In genomic region chr7:48996829-48997228, GRCm38 (mm10) we compare ENCODE assay signal across 21 mouse cellular contexts.
DNase-seq lines count a peak whose midpoint lies in the region; ATAC-seq lines count a peak whose summit lies in the region.
"Had no signal": no experiment of that assay in that cellular context is flagged by ENCODE, and none has a peak within 500 bp of the region (broad histone marks: within the 10 kb centered on the region; RNA-seq: fewer than 3 reads in every experiment).

No protein-coding gene starts in this region.

- no peaks in the 10 kb centered on the region for H3K9me3 ChIP-seq in hindbrain, embryonic 11.5 days (ENCODE audit: control insufficient read depth, low read length)
- no peaks in the 10 kb centered on the region for H3K9me3 ChIP-seq in hindbrain, embryonic 16.5 days (ENCODE audit: control insufficient read depth, low read length)
- H3K9me3 ChIP-seq in midbrain, embryonic 13.5 days = no peaks in the 10 kb centered on the region
- H3K9me3 ChIP-seq in midbrain, embryonic 16.5 days (replicated peaks; ENCODE audit: control insufficient read depth, low read length, poor library complexity, severe bottlenecking) = no peaks in the 10 kb centered on the region
- H3K9me3 ChIP-seq: embryonic facial prominence, embryonic 13.5 days; limb, embryonic 13.5 days; stomach, embryonic 15.5 days had no signal

- WGBS in hindbrain, embryonic 11.5 days = 43% methylated on average over 5 of the region's 5 CpGs
- WGBS in hindbrain, embryonic 16.5 days = 41% methylated on average over 5 of the region's 5 CpGs
- WGBS in midbrain, embryonic 13.5 days = 53% methylated on average over 5 of the region's 5 CpGs
- WGBS in midbrain, embryonic 16.5 days = 69% methylated on average over 5 of the region's 5 CpGs

- H3K4me2 ChIP-seq in hindbrain, embryonic 11.5 days (replicated peaks; ENCODE audit: low read depth, low read length) = no peak overlapping the region
- no peak overlapping the region for H3K4me2 ChIP-seq in hindbrain, embryonic 16.5 days (ENCODE audit: low read length)
- H3K4me2 ChIP-seq in midbrain, embryonic 13.5 days (replicated peaks) = no peak overlapping the region
- H3K4me2 ChIP-seq in midbrain, embryonic 16.5 days (ENCODE audit: low read length) = no peak overlapping the region
- H3K4me2 ChIP-seq: embryonic facial prominence, embryonic 13.5 days; heart, embryonic 11.5 days; limb, embryonic 13.5 days; stomach, embryonic 15.5 days had no signal

- H3K36me3 ChIP-seq in hindbrain, embryonic 11.5 days (ENCODE audit: control insufficient read depth, insufficient read depth, low read length) = no peaks in the 10 kb centered on the region
- no peaks in the 10 kb centered on the region for H3K36me3 ChIP-seq in hindbrain, embryonic 16.5 days (ENCODE audit: control insufficient read depth, insufficient read depth, low read length)
- H3K36me3 ChIP-seq in midbrain, embryonic 13.5 days = no peaks in the 10 kb centered on the region
- no peaks in the 10 kb centered on the region for H3K36me3 ChIP-seq in midbrain, embryonic 16.5 days (ENCODE audit: control insufficient read depth, insufficient read depth, low read length)
- H3K36me3 ChIP-seq: embryonic facial prominence, embryonic 13.5 days; limb, embryonic 13.5 days; stomach, embryonic 15.5 days had no signal

- peak overlapping the region; percentile 70 for H3K27ac ChIP-seq in hindbrain, embryonic 11.5 days (ENCODE audit: low read depth, low read length)
- H3K27ac ChIP-seq in hindbrain, embryonic 16.5 days (ENCODE audit: low read depth, low read length) = no peak overlapping the region
- H3K27ac ChIP-seq in midbrain, embryonic 13.5 days = no peak overlapping the region
- no peak overlapping the region for H3K27ac ChIP-seq in midbrain, embryonic 16.5 days (ENCODE audit: low read length)
- H3K27ac ChIP-seq: embryonic facial prominence, embryonic 13.5 days; limb, embryonic 13.5 days; liver, embryonic 14.5 days; stomach, embryonic 15.5 days had no signal

- no peaks in the 10 kb centered on the region for H3K27me3 ChIP-seq in hindbrain, embryonic 11.5 days (ENCODE audit: control insufficient read depth, insufficient read depth, low read length)
- no peaks in the 10 kb centered on the region for H3K27me3 ChIP-seq in hindbrain, embryonic 16.5 days (replicated peaks; ENCODE audit: control insufficient read depth, insufficient read depth, low read length)
- no peaks in the 10 kb centered on the region for H3K27me3 ChIP-seq in midbrain, embryonic 13.5 days
- H3K27me3 ChIP-seq in midbrain, embryonic 16.5 days (ENCODE audit: control insufficient read depth, insufficient read depth, low read depth, low read length) = no peaks in the 10 kb centered on the region

- H3K9ac ChIP-seq in hindbrain, embryonic 11.5 days (ENCODE audit: low read depth, low read length) = 0 out of 2 replicates have a peak overlapping the region, but pooled peaks have one; percentile 16
- no peak overlapping the region for H3K9ac ChIP-seq in hindbrain, embryonic 16.5 days (ENCODE audit: low read depth, low read length)
- no peak overlapping the region for H3K9ac ChIP-seq in midbrain, embryonic 13.5 days (replicated peaks)
- no peak overlapping the region for H3K9ac ChIP-seq in midbrain, embryonic 16.5 days (ENCODE audit: low read depth, low read length)
- H3K9ac ChIP-seq: embryonic facial prominence, embryonic 13.5 days; limb, embryonic 13.5 days; liver, embryonic 14.5 days; stomach, embryonic 15.5 days had no signal

- H3K4me3 ChIP-seq in hindbrain, embryonic 11.5 days (ENCODE audit: low read depth, low read length) = no peak overlapping the region
- H3K4me3 ChIP-seq in hindbrain, embryonic 16.5 days (ENCODE audit: low read length) = no peak overlapping the region
- H3K4me3 ChIP-seq in midbrain, embryonic 13.5 days (replicated peaks) = no peak overlapping the region
- H3K4me3 ChIP-seq in midbrain, embryonic 16.5 days (ENCODE audit: low read depth, low read length) = no peak overlapping the region
- H3K4me3 ChIP-seq: embryonic facial prominence, embryonic 13.5 days; limb, embryonic 13.5 days; stomach, embryonic 15.5 days had no signal

- ATAC-seq in hindbrain, embryonic 11.5 days (ENCODE audit: low FRiP score) = no peak
- no peak for ATAC-seq in hindbrain, embryonic 16.5 days
- ATAC-seq in midbrain, embryonic 13.5 days = 0 out of 2 replicates have a peak, but pooled peaks have one; percentile 31
- ATAC-seq in midbrain, embryonic 16.5 days = no peak

- peaks cover 29% of the 10 kb centered on the region for H3K4me1 ChIP-seq in hindbrain, embryonic 11.5 days (replicated peaks; ENCODE audit: control insufficient read depth, insufficient read depth, low read length)
- peaks cover 27% of the 10 kb centered on the region for H3K4me1 ChIP-seq in hindbrain, embryonic 16.5 days (ENCODE audit: control insufficient read depth, insufficient read depth, low read depth, low read length)
- H3K4me1 ChIP-seq in midbrain, embryonic 13.5 days (replicated peaks) = peaks cover 62% of the 10 kb centered on the region
- peaks cover 15% of the 10 kb centered on the region for H3K4me1 ChIP-seq in midbrain, embryonic 16.5 days (ENCODE audit: control insufficient read depth, insufficient read depth, low read length)

- DNase-seq in hindbrain, embryonic 11.5 days (ENCODE audit: low spot score) = no peak
- DNase-seq in kidney, postnatal 25 days = peak; percentile 21 to 50
- DNase-seq in kidney, postnatal 4 days = no peak
- no peak for DNase-seq in Muller cell, postnatal 12 days (ENCODE audit: inconsistent ontology term)
- DNase-seq: adrenal gland, postnatal 36 days; B cell, adult 2 months; cerebellum, adult 11-12 months; cerebellum, postnatal 14 days; heart, postnatal 10 days; layer of hippocampus, postnatal 36 days; lung, postnatal 36 days; right cerebral cortex, postnatal 25 days; thymus, adult 18-20 months had no signal

Comparison
In these comparisons a context has a peak if more than half of its experiments do, and no peak if none do; other contexts are left out.
1. DNase-seq: peak in kidney, postnatal 25 days (2 of 2); none in hindbrain, embryonic 11.5 days (single experiment), kidney, postnatal 4 days (0 of 2) and Muller cell, postnatal 12 days (single experiment).